Comparison of ENCODE assay signal across 14 mouse cellular contexts in genomic region chr3:104960026-104961000, GRCm38 (mm10). TPM values are rescaled to one million over a fixed set of nuclear protein-coding genes. Genes with fewer than 3 reads are reported as not detected.
DNase-seq lines count a peak whose midpoint lies in the region; ATAC-seq and TF ChIP-seq lines count a peak whose summit lies in the region.
"Had no signal": no experiment of that assay in that cellular context is flagged by ENCODE, and none has a peak within 500 bp of the region (broad histone marks: within the 10 kb centered on the region; RNA-seq: fewer than 3 reads in every experiment).

No protein-coding gene starts in this region.

- intact Hi-C loops in heart, postnatal 10 days (cut with DNase I) = no loop called here

- TF ChIP-seq POLR2A in cerebellum, adult 2 months (IDR thresholded peaks at IDR 0.05; ENCODE audit: borderline replicate concordance, insufficient read depth, low read length) = no peak

- TF ChIP-seq CTCF in cerebellum, adult 2 months (IDR thresholded peaks at IDR 0.05; ENCODE audit: borderline replicate concordance, insufficient read depth, low read depth, low read length) = no peak

- peaks cover 26% of the 10 kb centered on the region for H3K27me3 ChIP-seq in lung, embryonic 16.5 days (ENCODE audit: control insufficient read depth, insufficient read depth, low read depth, low read length)
- peaks cover 39% of the 10 kb centered on the region for H3K27me3 ChIP-seq in limb, embryonic 11.5 days (ENCODE audit: control insufficient read depth, insufficient read depth, low read length)
- no peaks in the 10 kb centered on the region for H3K27me3 ChIP-seq in stomach, embryonic 14.5 days (ENCODE audit: control insufficient read depth, insufficient read depth, low read length)
- peaks cover 7% of the 10 kb centered on the region; the same call in 1 of the 2 replicates for H3K27me3 ChIP-seq in cerebellum, adult 2 months (ENCODE audit: control insufficient read depth, insufficient read depth, low read length)

- peak overlapping the region; percentile 63; the same call in 1 of the 2 replicates for H3K4me3 ChIP-seq in lung, embryonic 16.5 days (ENCODE audit: low read length)
- no peak overlapping the region for H3K4me3 ChIP-seq in limb, embryonic 11.5 days (ENCODE audit: low read depth, low read length)
- peak overlapping the region; percentile 42; the same call in 1 of the 2 replicates for H3K4me3 ChIP-seq in stomach, embryonic 14.5 days (ENCODE audit: low read depth, low read length)
- H3K4me3 ChIP-seq in cerebellum, adult 2 months (replicated peaks; ENCODE audit: insufficient read depth, low read depth, low read length) = no peak overlapping the region
- H3K4me3 ChIP-seq: myocyte had no signal

- ATAC-seq in lung, embryonic 16.5 days (ENCODE audit: low read depth) = no peak
- ATAC-seq in limb, embryonic 11.5 days (ENCODE audit: insufficient number of reproducible peaks, low FRiP score, low TSS enrichment, low read depth) = no peak
- no peak for ATAC-seq in stomach, embryonic 14.5 days (ENCODE audit: insufficient number of reproducible peaks, insufficient read depth, low FRiP score, low read depth)

- no peak overlapping the region for H3K27ac ChIP-seq in lung, embryonic 16.5 days (ENCODE audit: low read length)
- H3K27ac ChIP-seq in limb, embryonic 11.5 days (replicated peaks; ENCODE audit: low read depth, low read length) = no peak overlapping the region
- no peak overlapping the region for H3K27ac ChIP-seq in stomach, embryonic 14.5 days (ENCODE audit: low read length)
- no peak overlapping the region for H3K27ac ChIP-seq in cerebellum, adult 2 months (ENCODE audit: insufficient read depth, low read length)
- H3K27ac ChIP-seq: liver, embryonic 13.5 days had no signal

- no peaks in the 10 kb centered on the region for H3K36me3 ChIP-seq in lung, embryonic 16.5 days (ENCODE audit: control insufficient read depth, insufficient read depth, low read length)
- H3K36me3 ChIP-seq in limb, embryonic 11.5 days (ENCODE audit: control insufficient read depth, insufficient read depth, low read length) = no peaks in the 10 kb centered on the region; the same call in 1 of the 2 replicates
- H3K36me3 ChIP-seq in stomach, embryonic 14.5 days (ENCODE audit: control insufficient read depth, insufficient read depth, low read length) = no peaks in the 10 kb centered on the region
- H3K36me3 ChIP-seq: liver, embryonic 13.5 days had no signal

- WGBS in lung, embryonic 16.5 days = 13% methylated on average over 19 of the region's 19 CpGs
- 10% methylated on average over 19 of the region's 19 CpGs for WGBS in limb, embryonic 11.5 days
- WGBS in stomach, embryonic 14.5 days = 18% methylated on average over 19 of the region's 19 CpGs
- 12% methylated on average over 19 of the region's 19 CpGs for WGBS in cerebellum, adult 2 months

- DNase-seq in heart, adult 11 months = peak; percentile 78
- no peak for DNase-seq in heart, postnatal 10 days
- no peak for DNase-seq in lung, adult 18-20 months
- DNase-seq in limb, embryonic 11.5 days (ENCODE audit: low spot score) = peak; percentile 28
- no peak for DNase-seq in cerebellum, adult 11 months
- DNase-seq in cerebellum, adult 2 months = no peak
- DNase-seq: adrenal gland, postnatal 14 days; kidney, postnatal 10 days; liver, embryonic 13.5 days; right cerebral cortex, postnatal 14 days; thymus, adult 2 months had no signal

- no peak overlapping the region for H3K9ac ChIP-seq in lung, embryonic 16.5 days (ENCODE audit: low read length)
- H3K9ac ChIP-seq in limb, embryonic 11.5 days (ENCODE audit: low read length) = no peak overlapping the region
- H3K9ac ChIP-seq in stomach, embryonic 14.5 days (replicated peaks; ENCODE audit: low read depth, low read length) = 0 out of 2 replicates have a peak overlapping the region, but pooled peaks have one; percentile 19
- H3K9ac ChIP-seq: liver, embryonic 13.5 days had no signal

- H3K9me3 ChIP-seq in lung, embryonic 16.5 days (ENCODE audit: control insufficient read depth, low read length) = no peaks in the 10 kb centered on the region
- no peaks in the 10 kb centered on the region for H3K9me3 ChIP-seq in limb, embryonic 11.5 days (ENCODE audit: control insufficient read depth, low read length)
- H3K9me3 ChIP-seq in stomach, embryonic 14.5 days (ENCODE audit: control insufficient read depth, low read depth, low read length) = no peaks in the 10 kb centered on the region
- H3K9me3 ChIP-seq: liver, embryonic 13.5 days had no signal

- H3K4me2 ChIP-seq in lung, embryonic 16.5 days (ENCODE audit: low read depth, low read length) = peak overlapping the region; percentile 84; the same call in 1 of the 2 replicates
- peak overlapping the region; percentile 61; the same call in 1 of the 2 replicates for H3K4me2 ChIP-seq in limb, embryonic 11.5 days (ENCODE audit: low read depth, severe bottlenecking)
- H3K4me2 ChIP-seq in stomach, embryonic 14.5 days (replicated peaks; ENCODE audit: low read depth, low read length) = peak overlapping the region; percentile 67; the same call in 1 of the 2 replicates

- peaks cover 32% of the 10 kb centered on the region for H3K4me1 ChIP-seq in lung, embryonic 16.5 days (replicated peaks; ENCODE audit: control insufficient read depth, insufficient read depth, low read length)
- H3K4me1 ChIP-seq in limb, embryonic 11.5 days (ENCODE audit: control insufficient read depth, insufficient read depth, low read length) = peaks cover 32% of the 10 kb centered on the region
- H3K4me1 ChIP-seq in stomach, embryonic 14.5 days (ENCODE audit: control insufficient read depth, insufficient read depth, low read length) = peaks cover 13% of the 10 kb centered on the region; the same call in 1 of the 2 replicates
- H3K4me1 ChIP-seq in cerebellum, adult 2 months (ENCODE audit: control insufficient read depth, insufficient read depth, low read length) = peaks cover 5% of the 10 kb centered on the region; the same call in 1 of the 2 replicates

RNA-seq across cellular contexts. Expression of gene Wnt2b, which starts 1.4 kb away (rescaled TPM):
- total RNA-seq in heart, postnatal 10 days (2021) = 1 to 10 TPM in 1 of 2 experiments, under 1 TPM in 1; 0.84 to 2.1 TPM
- polyA plus RNA-seq in lung, embryonic 16.5 days (2015; fragmentation: Nextera tagmentation; extraction: Ambion mirVana) = 1.0 and 1.3 TPM in 2 replicates
- 0.43 and 0.72 TPM in 2 replicates for polyA plus RNA-seq in limb, embryonic 11.5 days (2014; fragmentation: Nextera tagmentation; extraction: Ambion mirVana)
- 4.1 and 4.5 TPM in 2 replicates for polyA plus RNA-seq in stomach, embryonic 14.5 days (2014; fragmentation: Nextera tagmentation; extraction: Ambion mirVana)
- polyA plus RNA-seq in cerebellum, adult 2 months (2012; rRNA removed) = 0.40 and 0.44 TPM in 2 replicates

Comparison
In these comparisons a context has a peak if more than half of its experiments do, and no peak if none do; other contexts are left out.
1. DNase-seq: peak in heart, adult 11 months (single experiment) and limb, embryonic 11.5 days (single experiment); none in heart, postnatal 10 days (0 of 2), lung, adult 18-20 months (0 of 2), cerebellum, adult 11 months (single experiment) and cerebellum, adult 2 months (0 of 2).
2. H3K4me3 ChIP-seq: peak in lung, embryonic 16.5 days (single experiment) and stomach, embryonic 14.5 days (single experiment); none in limb, embryonic 11.5 days (single experiment) and cerebellum, adult 2 months (single experiment).
3. Peak in every context shown above with its lines, with median percentiles within 50 percentile points of each other: H3K4me2 ChIP-seq.